Mouse (Mus musculus) ES-CJ7 (cell line): ENCODE measurements around the gene Pou2f2.
A peak's percentile ranks its signal among the peaks of the same experiment; 100 is the strongest.

Source experiments
- DNase-seq: peaks from one replicate; pipeline ENCODE4 v3.0.0; 2011; ENCODE audit warnings: low read depth, low spot score

Pou2f2 gene

DNA sequence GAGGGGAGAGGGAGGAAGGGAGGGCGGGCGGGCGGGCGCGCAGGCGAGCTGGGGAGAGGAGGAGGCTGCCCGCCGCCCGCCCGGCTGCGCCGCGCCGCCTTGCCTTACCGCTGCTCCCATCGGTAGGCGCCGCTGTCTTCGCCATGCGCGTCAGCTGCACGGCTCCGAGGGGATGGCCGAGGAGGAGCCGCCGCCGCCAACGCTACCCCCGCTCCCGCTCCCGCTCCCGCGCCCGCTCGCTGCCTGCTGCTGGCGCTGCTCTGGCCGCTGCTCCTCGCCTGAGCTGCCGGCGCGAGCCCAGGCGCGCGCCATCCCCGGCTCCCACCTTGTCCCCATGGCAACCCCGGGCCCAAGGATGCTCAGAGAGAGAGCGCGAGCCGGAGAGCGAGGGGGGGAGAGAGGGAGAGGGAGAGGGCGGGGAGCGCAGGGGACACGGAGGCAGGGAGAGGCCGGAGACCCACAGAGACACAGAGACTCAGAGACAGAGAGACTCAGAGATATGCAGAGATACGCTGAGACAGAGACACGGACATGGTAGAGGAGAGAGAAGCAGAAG lies at the start of gene Pou2f2:
Gene Pou2f2 (minus strand): TSS at position 121 of the 556 bp plus-strand sequence.
- DNase-seq = peak; percentile 76

DNA sequence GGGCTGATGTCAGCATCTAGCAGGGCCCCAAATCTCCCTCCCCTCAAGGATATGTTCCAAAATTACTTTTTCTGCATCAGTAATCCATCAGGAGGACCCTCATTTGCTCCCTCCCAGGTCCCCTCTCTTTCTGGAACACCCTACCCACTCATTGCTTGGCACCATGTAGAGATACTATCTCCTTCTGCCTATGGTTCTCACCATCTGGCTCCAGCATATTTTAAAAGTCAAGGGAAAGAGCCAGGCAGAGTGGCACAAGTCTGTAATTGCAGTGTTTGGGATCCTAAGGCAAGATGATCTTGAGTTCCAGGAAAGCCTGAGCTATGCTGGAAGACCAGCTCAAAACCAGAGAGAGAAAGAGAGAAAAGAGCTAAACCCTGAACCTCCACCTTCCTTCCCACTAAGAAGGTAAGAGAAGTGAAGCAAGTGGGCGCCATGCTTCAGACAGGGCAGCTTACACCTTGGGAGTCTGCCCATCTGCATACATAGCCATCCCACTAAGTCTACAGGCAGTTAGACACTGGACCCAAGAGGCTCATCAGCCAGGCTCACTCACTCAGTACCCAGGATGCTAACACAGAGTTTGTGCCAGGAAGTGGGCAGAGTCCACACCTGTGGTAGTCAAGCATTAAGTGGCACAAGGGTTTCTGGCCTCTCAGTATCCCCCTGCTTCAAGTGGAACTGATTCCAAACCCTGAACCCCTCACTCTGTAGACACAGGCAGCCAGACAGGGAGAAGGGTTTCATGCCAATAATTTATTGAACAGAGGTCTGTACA lies 48.2 kb upstream of the Pou2f2 start:
- no peak for DNase-seq

DNA sequence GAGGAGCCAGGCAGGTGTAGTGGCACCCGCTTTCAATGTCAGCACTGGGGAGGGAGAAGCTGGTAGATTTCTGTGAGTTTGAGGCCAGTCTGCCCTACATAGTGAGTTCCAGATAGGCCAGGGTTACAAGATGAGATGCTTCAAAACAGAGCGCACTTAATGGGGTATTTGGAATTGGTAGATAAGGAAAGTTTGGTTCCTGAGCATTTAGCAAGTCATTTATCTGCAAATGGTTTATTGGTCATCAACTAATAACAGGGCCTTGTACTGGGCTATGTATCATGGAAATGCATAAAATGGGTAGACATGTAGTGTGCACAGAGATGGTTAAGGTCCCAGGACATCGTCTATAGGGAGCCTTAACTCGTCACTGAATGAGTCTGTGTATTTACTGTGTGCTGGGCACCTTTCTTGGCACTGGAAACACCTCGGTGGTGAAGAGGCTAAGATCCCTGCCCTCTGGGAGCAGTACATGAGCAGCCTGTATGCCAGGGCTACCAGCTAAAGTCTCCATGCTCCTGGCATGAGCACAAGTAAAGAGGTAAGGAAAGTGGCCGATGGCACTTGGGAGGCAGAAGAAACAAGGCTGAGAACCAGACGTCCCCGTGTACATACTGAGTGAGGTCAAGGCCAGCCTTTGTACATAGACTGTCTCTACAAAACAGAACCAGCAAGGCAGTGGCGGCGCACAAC lies 42.9 kb upstream of the Pou2f2 start:
- DNase-seq = no peak

DNA sequence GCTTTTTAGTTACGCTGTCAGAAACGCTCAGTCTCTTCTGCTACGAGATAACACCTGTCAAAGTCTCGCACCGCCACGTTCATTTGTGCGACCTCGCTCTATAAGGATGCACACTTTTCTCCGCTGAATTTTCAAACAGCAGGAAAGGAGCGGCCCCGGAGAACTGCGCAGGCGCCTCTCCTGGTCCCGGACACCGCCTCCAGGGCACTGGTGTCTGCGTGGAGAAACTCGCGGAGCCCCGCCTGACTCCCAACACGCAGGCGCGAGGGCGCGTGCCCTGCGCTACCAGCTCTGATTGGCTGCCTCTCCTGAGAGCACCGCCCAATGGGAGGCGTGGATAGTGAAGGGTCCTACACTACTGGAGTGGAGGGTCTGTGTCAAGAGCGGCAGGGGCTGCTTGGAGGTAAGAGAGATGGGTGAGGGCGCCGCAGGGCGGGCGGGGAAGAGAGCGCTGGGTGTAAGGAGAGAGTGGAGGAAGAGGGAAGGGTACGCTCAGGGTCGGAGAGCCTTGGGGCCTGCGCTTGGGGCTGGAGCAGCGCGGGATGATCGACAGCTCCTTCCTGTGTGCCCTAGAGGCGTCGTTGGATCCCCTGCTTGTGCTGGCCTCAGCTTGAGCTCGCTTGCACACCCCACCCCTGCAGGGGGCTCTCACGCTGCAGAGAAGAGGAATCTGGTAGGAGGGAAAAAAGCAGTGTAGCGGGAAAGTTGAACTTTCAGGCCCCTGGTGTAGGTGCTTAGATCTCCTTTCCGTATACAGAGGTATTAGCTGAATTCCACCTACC lies 41.8 kb upstream of the Pou2f2 start, which contains the start of gene Zfp526:
Gene Zfp526 (plus strand): TSS at position 324 of the 782 bp plus-strand sequence.
- peak; percentile 98 for DNase-seq

DNA sequence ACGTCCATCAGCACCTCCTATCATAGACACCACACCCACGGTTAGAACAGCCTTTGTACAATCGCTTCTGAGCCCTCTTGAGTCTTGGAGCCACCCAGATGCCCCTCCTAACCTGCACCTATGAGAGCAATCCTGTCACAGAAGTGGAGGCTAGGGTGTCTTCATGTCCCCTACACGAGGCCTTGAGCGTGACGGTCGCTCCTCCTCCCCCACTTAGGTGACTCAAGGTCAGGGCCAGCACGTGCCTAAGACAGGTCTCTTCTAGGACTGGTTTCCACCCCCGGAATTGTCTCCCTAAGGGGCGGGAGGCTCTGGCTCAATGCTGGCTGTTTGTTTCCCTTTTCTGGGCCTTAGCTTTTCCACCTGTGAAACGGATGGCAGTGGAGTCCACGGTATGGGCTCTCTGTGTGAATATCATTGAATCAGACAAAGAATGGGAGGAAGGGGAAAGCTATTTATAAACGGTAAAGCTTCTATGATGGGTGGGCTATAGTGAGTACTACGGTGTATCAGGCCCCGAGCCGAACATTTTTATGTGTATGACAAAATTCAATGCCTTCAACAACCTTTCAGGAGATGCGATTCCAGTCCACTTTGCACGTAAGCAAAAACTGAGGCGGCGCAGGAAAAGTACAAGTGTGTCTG lies 41.1 kb upstream of the Pou2f2 start, which contains the start of gene Dedd2:
Gene Dedd2 (minus strand): TSS at position 159 of the 645 bp plus-strand sequence.
- peak; percentile 57 for DNase-seq

DNA sequence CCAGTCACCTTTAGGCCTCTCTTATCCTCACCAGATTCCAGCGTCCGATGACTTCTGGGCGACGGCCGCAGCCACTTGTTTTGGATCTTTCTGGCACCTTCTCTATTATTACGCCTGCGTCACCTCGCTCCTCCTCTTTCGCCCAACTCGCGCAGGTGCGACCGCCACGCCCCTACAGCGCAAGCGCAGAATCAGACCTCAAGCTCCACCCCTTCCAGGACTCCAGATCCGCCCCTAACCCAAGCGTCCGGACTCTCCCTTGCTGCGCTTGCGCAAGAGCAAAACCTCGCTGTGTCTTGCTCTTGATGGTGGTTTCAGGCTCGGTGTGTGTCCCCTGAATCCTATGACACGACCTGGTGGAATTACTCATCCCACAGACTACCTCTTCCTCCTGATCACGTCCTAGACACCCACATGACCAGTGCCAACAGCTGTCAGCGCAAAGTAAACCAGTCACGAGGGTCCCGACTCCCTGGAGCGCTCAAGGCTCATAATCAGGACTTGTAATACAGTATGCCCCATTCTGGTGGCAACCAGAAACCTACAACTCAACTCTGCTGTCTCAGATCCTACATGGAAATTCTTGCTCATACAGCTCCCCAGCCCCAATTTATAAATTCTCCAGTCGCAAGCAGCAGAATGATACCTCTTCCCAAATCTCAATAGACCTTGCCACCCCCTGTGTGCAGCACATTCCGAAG lies 40.4 kb upstream of the Pou2f2 start:
- DNase-seq = peak; percentile 98

DNA sequence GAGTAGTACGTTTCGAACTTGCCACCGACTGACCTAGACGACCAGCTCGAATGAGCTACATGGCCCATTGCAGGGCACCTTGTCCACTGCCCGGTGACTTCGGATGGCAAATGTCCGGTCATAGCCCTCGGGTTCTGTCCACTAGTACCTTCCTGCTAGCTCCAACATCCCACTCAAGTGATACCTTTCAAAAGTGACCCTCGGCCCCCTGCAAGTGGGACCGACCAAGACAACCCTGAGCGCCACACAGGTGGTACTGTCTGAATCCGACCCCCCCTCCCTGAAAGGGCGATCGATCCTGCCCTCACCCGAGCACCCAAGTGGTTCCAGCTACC lies 39.9 kb upstream of the Pou2f2 start:
- DNase-seq = no peak

DNA sequence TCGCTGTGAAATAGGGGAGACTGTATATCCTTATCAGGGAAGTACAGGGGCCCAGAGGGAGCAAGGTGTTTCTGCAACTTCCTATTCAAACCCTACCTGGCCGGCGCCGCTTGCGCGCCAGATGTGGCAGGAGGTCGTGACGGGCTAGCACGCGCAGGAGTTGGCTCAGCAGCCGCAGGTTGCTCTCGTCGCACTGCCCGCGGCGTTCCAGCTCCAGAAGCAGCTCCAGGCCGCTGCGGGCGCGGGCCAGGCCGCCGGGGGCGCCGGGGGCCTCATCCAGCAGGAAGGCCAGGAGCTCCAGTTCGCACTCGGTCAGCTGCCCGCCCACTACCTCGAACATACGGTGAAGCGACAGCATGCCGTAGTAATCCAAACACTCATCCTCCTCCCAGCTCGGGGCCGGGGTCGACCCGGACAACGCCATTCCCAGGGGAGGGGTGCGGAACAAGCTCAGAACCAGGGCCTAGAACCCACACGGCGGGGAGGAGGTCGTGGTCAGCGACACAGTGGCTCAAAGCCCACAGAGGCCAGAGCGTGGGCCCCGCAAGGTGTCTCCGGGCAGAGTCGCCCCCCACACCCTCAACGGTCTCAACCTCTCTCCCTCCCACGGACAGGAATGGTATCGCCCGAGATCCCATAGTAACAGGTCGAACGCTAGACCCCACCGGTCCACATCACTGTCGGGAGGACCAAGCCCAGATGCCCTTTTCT lies 39.3 kb upstream of the Pou2f2 start:
- DNase-seq = peak; percentile 59

DNA sequence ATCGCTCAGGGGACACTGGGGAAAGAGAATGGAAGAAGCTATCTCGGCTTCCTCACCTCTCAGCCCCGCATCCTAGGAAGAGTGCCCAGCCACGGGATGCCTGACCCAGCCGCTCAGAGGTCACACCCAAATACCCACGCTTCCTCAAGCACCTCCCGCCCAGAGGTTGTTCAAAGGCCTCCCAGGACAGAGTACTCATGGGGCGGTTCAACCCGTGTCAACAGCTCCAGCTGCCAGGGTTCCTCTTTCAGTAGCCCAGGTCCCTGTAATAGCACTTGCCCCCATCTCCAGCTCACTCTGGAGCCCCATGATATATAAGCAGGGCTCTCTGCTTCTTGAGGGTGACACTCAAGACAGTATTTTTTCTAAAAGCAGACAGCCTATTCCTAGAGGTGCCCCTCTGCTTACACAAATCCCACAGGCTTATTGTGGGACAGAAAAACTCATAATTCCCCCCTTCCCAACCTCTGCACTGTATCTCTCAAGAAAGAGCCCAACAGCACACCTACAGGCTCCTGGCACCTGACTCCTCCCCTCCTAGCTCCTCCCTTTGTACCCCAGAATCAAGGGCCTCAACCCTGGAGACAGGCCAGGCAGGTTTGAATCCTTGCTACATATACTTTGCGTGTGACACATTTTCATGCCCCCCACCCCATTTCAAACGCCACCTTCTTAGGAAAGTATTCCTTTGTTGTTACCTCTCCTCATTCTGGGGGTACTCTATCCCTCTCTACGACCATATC lies 38.3 kb upstream of the Pou2f2 start:
- no peak for DNase-seq

DNA sequence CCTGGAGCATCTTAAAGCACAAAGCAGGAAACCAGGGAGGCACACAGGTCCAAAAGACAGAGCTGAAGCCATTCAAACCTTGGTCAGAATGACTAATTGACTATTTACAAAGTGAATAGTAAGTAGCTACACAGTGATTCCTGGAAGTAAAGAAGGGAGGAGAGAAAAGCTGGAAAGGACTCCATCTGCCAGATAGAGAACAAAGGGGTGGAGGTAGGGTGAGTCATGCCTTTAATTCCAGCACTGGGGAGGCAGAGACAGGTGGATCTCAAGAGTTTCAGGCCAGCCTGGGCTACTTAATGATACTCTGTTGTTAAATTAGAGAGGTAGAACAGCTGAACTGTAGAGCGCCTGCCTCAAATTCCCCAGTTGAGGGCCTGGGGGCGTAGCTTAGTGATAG lies 34.6 kb upstream of the Pou2f2 start:
- DNase-seq = peak; percentile 63

DNA sequence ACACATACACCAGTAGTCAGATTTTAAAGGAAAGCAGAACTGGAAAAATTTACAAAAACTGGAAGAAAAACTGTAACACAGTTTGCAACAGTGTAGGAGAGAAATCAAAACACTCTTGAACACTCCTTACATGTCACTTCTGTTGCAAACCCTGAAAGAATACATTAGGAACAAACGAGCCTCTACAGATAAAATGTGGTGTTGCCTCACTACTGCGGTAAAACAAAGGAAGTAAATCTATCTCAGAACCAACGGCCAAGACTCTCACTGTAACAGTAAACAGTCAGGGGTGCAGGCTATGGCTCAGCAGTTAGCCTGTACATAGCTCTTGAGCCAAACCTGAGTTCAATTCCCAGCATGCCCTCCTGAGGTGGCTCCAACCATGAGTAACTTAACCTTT lies 33.6 kb upstream of the Pou2f2 start:
- DNase-seq = no peak

DNA sequence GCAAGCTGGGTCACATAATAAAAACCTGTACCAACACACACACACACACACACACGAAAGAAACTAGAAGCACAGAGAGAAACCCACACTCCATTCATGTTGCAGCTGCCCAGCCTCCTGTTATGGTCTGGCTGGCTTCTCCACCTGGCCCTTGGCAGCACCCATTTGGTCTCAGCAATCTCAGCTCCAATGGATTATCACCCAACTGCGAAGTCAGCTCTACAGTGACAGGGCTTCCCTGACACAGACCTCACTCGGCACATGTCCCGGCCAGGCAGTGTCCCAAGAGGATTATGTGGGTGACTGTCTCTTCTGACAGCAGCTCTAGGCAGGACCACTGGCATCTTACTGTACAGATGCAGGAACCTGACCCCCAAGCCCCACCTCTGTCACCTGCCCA lies 31.0 kb upstream of the Pou2f2 start:
- DNase-seq = no peak

DNA sequence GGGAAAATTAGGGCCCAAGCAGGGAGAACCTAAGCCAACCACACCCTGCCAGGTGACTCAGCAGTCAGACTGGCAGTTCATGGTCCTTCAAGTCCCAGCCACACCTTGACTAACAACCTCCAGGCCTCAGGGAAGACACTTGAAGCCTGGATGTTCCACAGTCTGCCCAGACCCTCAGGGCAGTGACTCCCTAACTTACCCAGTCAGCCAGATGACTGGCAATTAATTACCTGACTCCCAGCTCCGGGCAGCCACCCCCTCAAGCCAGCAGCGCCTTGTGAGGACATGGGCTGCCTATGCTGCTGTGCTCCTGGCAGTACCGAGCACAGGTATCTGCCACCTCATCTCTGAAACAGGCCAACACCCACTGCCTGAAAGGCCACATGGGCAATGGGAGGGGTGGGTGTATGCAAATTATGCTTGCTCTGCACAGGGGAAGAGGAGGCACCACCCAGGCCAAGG lies 29.7 kb upstream of the Pou2f2 start:
- DNase-seq = peak; percentile 6

DNA sequence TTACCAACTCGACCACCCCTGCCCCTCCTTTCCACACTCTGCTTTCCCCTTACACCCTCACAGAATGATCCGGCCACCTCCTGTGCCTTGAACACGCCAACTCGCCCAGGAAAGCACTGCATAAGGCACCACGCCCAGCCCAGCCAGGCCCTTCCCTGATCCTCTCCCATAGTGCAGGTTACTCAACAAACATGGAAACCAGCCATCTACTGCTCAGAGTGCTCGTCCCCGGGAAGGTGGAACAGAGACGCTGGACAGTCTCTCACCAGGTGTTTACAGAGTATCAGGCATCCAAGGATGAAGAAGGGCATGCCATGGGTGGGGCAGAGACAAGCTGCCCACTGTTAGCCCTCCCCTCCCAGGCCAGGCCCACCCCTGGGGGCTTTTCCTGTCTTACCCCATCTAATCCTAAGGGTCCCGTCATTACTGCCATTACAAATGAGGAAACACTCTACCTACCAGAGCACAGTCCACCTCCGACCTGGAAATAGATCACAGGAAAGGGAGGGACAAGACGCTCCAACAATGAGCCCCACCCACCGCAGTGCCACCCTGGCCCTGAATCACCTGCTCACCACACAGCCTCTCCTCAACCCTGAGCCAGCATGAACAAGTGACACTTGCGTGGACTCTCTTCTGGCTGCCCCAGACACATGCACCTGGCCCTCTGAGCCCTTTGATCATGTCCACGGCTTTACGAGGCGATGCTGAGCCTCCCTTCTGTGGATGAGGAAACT lies 26.7 kb upstream of the Pou2f2 start:
- DNase-seq = no peak

DNA sequence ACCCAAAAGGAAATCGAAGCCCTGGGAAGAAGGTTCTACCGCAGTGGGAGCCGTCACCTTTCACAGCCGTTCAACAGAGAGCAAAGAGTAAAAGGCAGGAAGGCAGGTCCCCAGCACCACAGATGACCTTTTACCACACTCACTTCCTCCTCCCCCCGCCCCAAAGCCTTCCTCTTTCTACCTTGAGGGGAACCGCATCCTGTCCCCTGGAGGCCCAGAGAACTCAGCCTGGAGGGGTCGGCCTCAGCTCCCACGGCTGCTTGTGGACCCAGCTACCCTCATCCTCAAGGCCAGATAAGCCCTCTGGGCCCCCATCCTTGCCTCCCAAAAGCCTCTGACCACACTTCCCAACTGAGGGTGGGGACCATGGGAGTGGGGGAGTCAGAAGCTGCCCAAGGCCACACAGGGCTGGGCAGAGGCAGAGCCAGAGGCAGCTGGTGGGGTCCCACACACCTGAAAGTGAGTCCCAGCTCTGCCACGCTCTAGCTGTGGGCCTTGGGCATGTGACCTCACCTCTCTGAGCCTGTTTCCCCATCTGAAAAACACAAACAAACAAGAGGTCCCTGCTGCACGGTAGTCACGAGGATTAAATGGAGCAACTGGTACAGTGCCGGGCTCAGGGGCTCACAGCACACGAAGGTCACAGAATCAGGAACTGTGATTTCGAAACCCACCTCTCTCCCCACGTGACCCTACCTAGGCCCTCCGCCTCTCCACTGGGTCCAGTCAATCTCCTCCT lies 26.0 kb upstream of the Pou2f2 start:
- DNase-seq = no peak

DNA sequence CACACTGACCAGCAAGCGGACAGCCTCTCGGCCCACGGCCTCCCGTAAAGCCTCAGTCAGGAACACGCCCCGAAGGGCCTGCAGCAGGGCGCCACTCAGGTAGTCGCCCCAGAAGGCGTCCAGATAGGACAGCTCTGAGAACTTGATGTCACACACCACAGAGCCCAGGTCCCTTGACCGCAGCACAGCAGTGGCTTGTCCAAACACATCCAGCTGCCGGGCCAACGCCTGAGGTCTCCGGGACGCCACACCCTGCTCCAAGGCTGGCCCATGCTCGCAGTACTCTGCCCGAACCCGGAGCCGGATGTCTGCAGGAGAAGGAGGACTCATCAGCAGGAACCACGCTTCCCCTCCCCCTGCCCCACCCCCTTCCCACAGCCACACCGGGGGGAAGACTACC lies 24.1 kb upstream of the Pou2f2 start:
- peak; percentile 25 for DNase-seq

DNA sequence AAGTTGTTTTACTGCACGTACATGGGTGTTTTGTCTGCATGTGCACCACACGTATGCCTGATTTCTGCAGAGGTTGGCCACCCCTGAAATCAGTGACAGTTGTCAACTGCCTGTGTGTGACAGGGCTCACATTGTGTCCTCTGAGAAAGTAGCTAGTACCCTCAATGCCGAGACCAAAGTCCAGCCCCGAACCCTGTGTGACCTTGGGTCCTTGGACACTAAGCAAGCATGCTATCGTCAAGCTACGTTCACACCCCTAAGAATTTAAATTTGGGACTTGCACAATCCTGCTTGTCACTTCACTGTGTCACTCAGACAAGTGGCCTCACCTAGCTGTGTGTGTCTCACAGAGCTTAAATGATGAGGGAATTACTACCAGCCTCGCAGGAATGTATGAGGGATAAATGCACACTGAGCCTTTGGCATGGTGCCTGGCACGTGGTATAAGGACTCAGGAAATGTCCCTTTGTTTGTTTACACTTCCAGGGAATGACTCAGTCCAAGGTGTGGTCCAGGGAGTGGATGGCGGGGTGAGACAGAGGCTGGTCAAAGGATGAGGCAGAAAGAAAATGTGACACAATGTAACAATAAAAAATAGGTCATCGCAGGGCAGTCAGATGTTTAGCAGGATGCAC lies 18.0 kb upstream of the Pou2f2 start:
- no peak for DNase-seq

DNA sequence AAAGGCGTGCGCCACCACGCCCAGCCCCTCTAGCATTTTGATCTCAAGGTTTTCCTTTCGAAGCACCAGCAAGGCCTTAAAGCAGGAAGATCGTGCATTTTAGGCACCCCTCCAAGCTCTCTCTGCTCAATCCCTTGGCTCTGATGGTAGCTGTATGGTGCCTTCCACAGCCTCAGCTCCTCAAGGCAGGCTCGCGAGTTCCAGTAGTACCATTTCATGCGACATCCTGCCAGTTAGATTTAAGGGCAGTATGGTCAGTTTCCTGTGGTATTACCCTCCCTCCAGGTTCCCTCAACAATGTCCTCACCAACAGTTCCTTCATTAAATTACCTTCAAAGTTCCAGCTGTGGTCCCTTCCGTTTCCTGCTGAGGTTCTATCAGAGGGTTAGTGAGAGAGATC lies 16.6 kb upstream of the Pou2f2 start:
- no peak for DNase-seq
